Comparison of ENCODE assay signal across 10 mouse cellular contexts in genomic region chr4:132387617-132388016, GRCm38 (mm10). TPM values are rescaled to one million over a fixed set of nuclear protein-coding genes. Genes with fewer than 3 reads are reported as not detected.
DNase-seq lines count a peak whose midpoint lies in the region; TF ChIP-seq lines count a peak whose summit lies in the region.
"Had no signal": no experiment of that assay in that cellular context is flagged by ENCODE, and none has a peak within 500 bp of the region (broad histone marks: within the 10 kb centered on the region; RNA-seq: fewer than 3 reads in every experiment).

No protein-coding gene starts in this region.

- WGBS in kidney, adult 2 months: 48% methylated on average over 5 of the region's 5 CpGs
- WGBS in heart, adult 2 months: 52% methylated on average over 5 of the region's 5 CpGs

- intact Hi-C loops in heart, adult 2 months (cut with DNase I): loop anchor here (2.0 kb wide), 1 partner anchor 23 kb away; no protein-coding TSS in a partner anchor

- H3K79me2 ChIP-seq in heart, adult 2 months (replicated peaks; ENCODE audit: control insufficient read depth, insufficient read depth, low read length): no peaks in the 10 kb centered on the region

- no peak overlapping the region for H3K4me3 ChIP-seq in kidney, adult 2 months (ENCODE audit: insufficient read depth, low read depth, low read length)
- no peak overlapping the region for H3K4me3 ChIP-seq in ES-E14 (ENCODE audit: insufficient read depth in 1 of 2, low read depth in 1 of 2, low read length in 2 of 2, poor library complexity in 1 of 2, severe bottlenecking in 1 of 2)
- no peak overlapping the region for H3K4me3 ChIP-seq in heart, adult 2 months
- H3K4me3 ChIP-seq: forebrain, embryonic 12.5 days; liver, embryonic 15.5 days had no signal

- peak; percentile 49 for DNase-seq in kidney, adult 2 months
- no peak for DNase-seq in kidney, adult 9 months
- peak; percentile 6 for DNase-seq in ES-E14 (ENCODE audit: low read depth, low spot score)
- DNase-seq in heart, adult 2 months: peak; percentile 54 to 61
- peak; percentile 47 for DNase-seq in kidney, postnatal 10 days
- DNase-seq in spleen, adult 12 weeks (ENCODE audit: low spot score): no peak
- DNase-seq in cerebellum, adult 9-11 months: no peak

- H3K27ac ChIP-seq in kidney, adult 2 months (ENCODE audit: insufficient read depth, low read depth, low read length): peak overlapping the region; percentile 40; the same call in 1 of the 2 replicates
- no peak overlapping the region for H3K27ac ChIP-seq in ES-E14 (ENCODE audit: insufficient read depth, low read depth, low read length, poor library complexity, severe bottlenecking)
- peak overlapping the region; percentile 82 for H3K27ac ChIP-seq in heart, adult 2 months
- H3K27ac ChIP-seq: forebrain, embryonic 12.5 days had no signal

- no peaks in the 10 kb centered on the region for H3K36me3 ChIP-seq in kidney, adult 2 months (ENCODE audit: control insufficient read depth, insufficient read depth, low read length)
- H3K36me3 ChIP-seq in ES-E14 (ENCODE audit: control insufficient read depth, insufficient read depth, low read length, poor library complexity, severe bottlenecking): no peaks in the 10 kb centered on the region
- H3K36me3 ChIP-seq in heart, adult 2 months (ENCODE audit: control insufficient read depth, insufficient read depth, low read length): peaks cover 12% of the 10 kb centered on the region

- TF ChIP-seq EP300 in heart, adult 2 months (IDR thresholded peaks at IDR 0.05; ENCODE audit: insufficient read depth, low read depth, low read length): peak; percentile 62; the same call in 1 of the 2 replicates

- H3K9ac ChIP-seq in ES-E14 (ENCODE audit: insufficient read depth, low read depth, low read length, poor library complexity, severe bottlenecking): no peak overlapping the region
- H3K9ac ChIP-seq in heart, adult 2 months (ENCODE audit: low read depth, low read length): no peak overlapping the region
- H3K9ac ChIP-seq: forebrain, embryonic 12.5 days had no signal

- no peak for TF ChIP-seq POLR2A in kidney, adult 2 months (IDR thresholded peaks at IDR 0.05; ENCODE audit: low read depth, low read length)
- TF ChIP-seq POLR2A in heart, adult 2 months (IDR thresholded peaks at IDR 0.05; ENCODE audit: insufficient read depth, low read depth, low read length): 0 out of 2 replicates have a peak, but pooled peaks have one; percentile 23

- TF ChIP-seq CTCF in kidney, adult 2 months (conservative IDR thresholded peaks at IDR 0.05; ENCODE audit: insufficient read depth, insufficient read length, low read depth, low read length): no peak
- TF ChIP-seq CTCF in heart, adult 2 months (IDR thresholded peaks at IDR 0.05): 0 out of 2 replicates have a peak, but pooled peaks have one; percentile 9

- no peaks in the 10 kb centered on the region for H3K27me3 ChIP-seq in kidney, adult 2 months (replicated peaks; ENCODE audit: control insufficient read depth, insufficient read depth, low read length)
- H3K27me3 ChIP-seq in heart, adult 2 months (ENCODE audit: control insufficient read depth, insufficient read depth, low read length): no peaks in the 10 kb centered on the region
- H3K27me3 ChIP-seq: CH12.LX; forebrain, embryonic 12.5 days; liver, embryonic 15.5 days had no signal

- in situ Hi-C loops in ES-E14 (cut with MboI; ENCODE audit: low sequenced_read_pairs in 2 of 2, unreplicated experiment in 2 of 2): no loop called here

- peaks cover 17% of the 10 kb centered on the region; the same call in 1 of the 2 replicates for H3K4me1 ChIP-seq in kidney, adult 2 months (ENCODE audit: control insufficient read depth, insufficient read depth, low read length)
- 0 out of 4 replicates have a peak, but pooled peaks cover 0 to 2% of the 10 kb centered on the region in 2 experiments for H3K4me1 ChIP-seq in ES-E14 (ENCODE audit: control insufficient read depth in 2 of 2, insufficient read depth in 2 of 2, low read length in 2 of 2, poor library complexity in 1 of 2)
- peaks cover 24% of the 10 kb centered on the region for H3K4me1 ChIP-seq in heart, adult 2 months (ENCODE audit: control insufficient read depth, insufficient read depth, low read length)
- H3K4me1 ChIP-seq: forebrain, embryonic 12.5 days had no signal

- no peaks in the 10 kb centered on the region for H3K9me3 ChIP-seq in ES-E14 (ENCODE audit: control insufficient read depth, insufficient read depth, low read depth, low read length)
- H3K9me3 ChIP-seq: forebrain, embryonic 12.5 days had no signal

TF ChIP-seq in ES-E14, 5 proteins besides CTCF, POLR2A, EP300 and RAD21:
- TF ChIP-seq ZNF384 (IDR thresholded peaks at IDR 0.05; ENCODE audit: low read depth, low read length): no peak
- no peak for TF ChIP-seq HCFC1 (IDR thresholded peaks at IDR 0.05; ENCODE audit: borderline replicate concordance, insufficient read depth, low read length)
- TF ChIP-seq ZC3H11A (IDR thresholded peaks at IDR 0.05; ENCODE audit: borderline replicate concordance, low read depth, low read length): no peak

RNA-seq across cellular contexts. Expression of gene Rcc1, which starts 34.2 kb away (rescaled TPM):
- polyA plus RNA-seq in kidney, adult 2 months (2012; rRNA removed): 9.4 and 10.1 TPM in 2 replicates
- total RNA-seq in ES-E14 (2012; rRNA removed): 107 and 117 TPM in 2 replicates
- total RNA-seq in heart, adult 2 months (2021): 1 to 10 TPM; 6.6 to 7.5 TPM
- 5.1 and 5.2 TPM in 2 replicates for polyA plus RNA-seq in heart, adult 2 months (2012; rRNA removed)

RNA-seq across cellular contexts. Expression of gene Phactr4, which starts 34.7 kb away (rescaled TPM):
- polyA plus RNA-seq in kidney, adult 2 months (2012; rRNA removed): 19.5 and 25.2 TPM in 2 replicates
- 4.0 and 7.8 TPM in 2 replicates for total RNA-seq in ES-E14 (2012; rRNA removed)
- 10 to 100 TPM; 22.3 to 22.4 TPM for total RNA-seq in heart, adult 2 months (2021)
- 8.7 and 10.1 TPM in 2 replicates for polyA plus RNA-seq in heart, adult 2 months (2012; rRNA removed)

RNA-seq across cellular contexts. Expression of gene Trnau1ap, which starts 58.3 kb away (rescaled TPM):
- polyA plus RNA-seq in kidney, adult 2 months (2012; rRNA removed): 24.4 and 30.2 TPM in 2 replicates
- 48.6 and 61.8 TPM in 2 replicates for total RNA-seq in ES-E14 (2012; rRNA removed)
- 10 to 100 TPM; 21.3 to 24.6 TPM for total RNA-seq in heart, adult 2 months (2021)
- 14.8 and 14.9 TPM in 2 replicates for polyA plus RNA-seq in heart, adult 2 months (2012; rRNA removed)

Comparison
In these comparisons a context has a peak if more than half of its experiments do, and no peak if none do; other contexts are left out.
1. DNase-seq: peak in kidney, adult 2 months (single experiment), ES-E14 (single experiment), heart, adult 2 months (2 of 2) and kidney, postnatal 10 days (single experiment); none in kidney, adult 9 months (single experiment), spleen, adult 12 weeks (single experiment) and cerebellum, adult 9-11 months (single experiment).
2. RNA of gene Rcc1, which starts 34.2 kb away (total RNA-seq): 107 to 117 TPM in ES-E14; 6.6 to 7.5 TPM in heart, adult 2 months; every median in the first group is over 10 times any median in the second.